Mouse (Mus musculus): ENCODE data around the gene Ppp1cb.
"Not testable (repeated sequence)": the region's sequence is repeated elsewhere in the genome, so short reads cannot be mapped to it uniquely, and the experiment has no call there.

Gene Ppp1cb

DNA sequence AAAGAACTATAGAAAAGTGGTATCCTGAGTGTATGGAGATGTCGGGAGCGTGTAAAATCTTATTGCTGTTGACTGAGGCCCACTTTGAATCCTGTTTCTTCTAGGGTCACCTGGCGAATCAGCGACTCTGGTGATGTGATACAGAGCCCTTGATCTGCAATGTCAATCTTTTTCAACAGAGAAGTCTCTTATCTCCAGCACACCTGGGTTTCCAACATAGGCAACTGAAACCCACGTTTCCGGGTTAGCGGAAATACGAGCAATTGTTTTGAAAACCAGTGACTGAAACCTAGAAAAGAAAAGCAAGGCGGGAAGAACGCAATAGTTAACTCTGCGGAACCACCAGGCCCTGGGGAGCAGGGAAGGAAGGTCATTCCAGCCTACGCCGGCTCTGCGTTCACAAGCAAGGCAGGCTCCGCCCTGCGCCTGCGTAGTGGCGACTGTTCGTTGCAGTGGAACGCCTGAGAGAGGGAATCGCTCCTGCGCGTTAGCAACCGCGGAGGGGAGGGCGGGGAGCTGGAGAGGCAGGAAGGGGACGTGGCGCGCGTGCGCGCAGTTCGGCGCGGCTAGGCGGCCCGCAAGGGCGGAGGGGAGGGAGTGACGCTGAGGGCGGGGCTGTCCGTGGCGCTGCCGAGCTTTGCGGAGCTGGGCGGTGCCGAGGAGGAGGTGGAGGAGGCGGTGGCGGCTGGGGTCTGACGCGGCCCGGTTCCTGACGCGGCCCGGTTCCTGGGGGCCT is at the start of gene Ppp1cb:
Ppp1cb (plus strand) TSS at position 436 of the 736 bp plus-strand sequence.
- peak; percentile 96 to 97 for DNase-seq (ENCODE audit: low read depth in 1 of 2, low spot score in 2 of 2)

DNA sequence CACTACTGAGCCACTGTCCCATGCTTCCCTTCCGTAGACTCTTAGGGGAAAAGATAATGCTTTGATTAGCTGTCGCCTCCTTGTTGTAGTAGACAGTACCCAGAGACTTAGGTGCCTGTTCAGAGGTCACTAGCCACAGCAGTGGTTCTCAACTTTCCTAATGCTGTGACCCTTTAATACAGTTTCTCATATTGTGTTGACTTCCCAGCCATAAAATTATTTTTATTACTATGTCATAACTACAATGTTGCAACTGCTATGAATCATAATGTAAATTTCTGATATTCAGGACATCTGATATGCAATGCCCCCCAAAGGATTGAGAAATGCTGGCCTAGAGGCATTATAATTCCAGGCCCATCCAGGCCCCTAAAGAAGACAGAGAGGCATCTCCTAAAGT is 48.9 kb upstream of the Ppp1cb start:
- no peak for DNase-seq (ENCODE audit: low read depth in 1 of 2, low spot score in 2 of 2)

GRCm38 (mm10) chr5:32410954-32411688 is 47.5 kb upstream of the Ppp1cb start:
- no peak for DNase-seq (ENCODE audit: low read depth in 1 of 2, low spot score in 2 of 2)

DNA sequence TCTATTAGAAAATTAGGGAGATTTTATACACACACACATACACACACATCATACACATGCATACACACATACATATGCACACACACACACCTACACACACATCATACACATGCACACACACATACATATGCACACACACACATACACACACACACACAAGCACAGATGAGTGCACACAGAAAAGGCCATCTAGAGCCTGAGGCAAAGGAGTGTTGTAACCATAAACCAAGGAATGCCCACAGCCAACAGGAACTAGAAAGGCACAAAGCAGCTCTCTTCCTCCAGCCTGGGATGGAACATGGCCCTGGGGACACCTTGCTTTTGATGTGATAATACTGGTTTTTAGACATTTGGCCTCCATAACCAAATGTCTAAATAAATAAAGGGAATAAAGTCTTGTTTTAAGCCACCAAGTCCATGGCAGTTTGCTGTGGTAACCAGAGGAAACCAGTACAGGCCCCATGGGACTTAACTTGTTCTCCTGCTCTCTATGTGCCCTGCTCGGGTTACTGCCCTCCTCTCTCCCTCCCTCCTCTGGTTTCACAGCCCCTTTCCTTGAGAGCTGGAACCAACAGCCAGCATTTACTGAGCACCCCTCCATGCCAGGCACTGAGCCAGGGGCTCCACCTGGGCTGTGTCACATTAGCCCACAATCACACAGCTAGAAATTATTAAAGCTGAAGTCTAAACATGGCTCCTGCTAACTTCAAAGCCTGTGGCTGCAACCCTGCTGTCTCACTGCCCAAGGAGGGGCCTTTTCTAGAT is 46.3 kb upstream of the Ppp1cb start:
- DNase-seq (ENCODE audit: low read depth in 1 of 2, low spot score in 2 of 2) = no peak

DNA sequence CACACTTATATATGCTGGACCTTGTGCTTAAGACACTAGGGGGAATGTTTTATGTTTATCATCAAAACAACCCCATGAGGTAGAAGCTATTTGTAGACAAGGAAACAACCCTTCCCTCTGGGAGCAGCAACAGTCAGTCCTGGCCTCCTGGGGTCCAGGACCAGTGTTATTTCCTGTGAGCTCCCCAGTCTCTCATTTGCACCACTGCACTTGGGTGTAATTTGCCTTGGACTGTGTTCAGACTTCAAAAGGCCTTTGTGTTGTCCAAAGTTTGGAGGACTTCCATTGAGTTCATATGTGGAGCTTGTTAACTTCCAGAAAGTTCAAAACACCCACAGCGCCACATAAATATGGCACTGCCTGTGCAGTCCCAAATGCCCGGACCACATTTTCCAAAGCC is 45.6 kb upstream of the Ppp1cb start:
- DNase-seq (ENCODE audit: low read depth in 1 of 2, low spot score in 2 of 2) = no peak

GRCm38 (mm10) chr5:32413569-32413968 is 45.1 kb upstream of the Ppp1cb start:
- no peak for DNase-seq (ENCODE audit: low read depth in 1 of 2, low spot score in 2 of 2)

- no peak for DNase-seq (ENCODE audit: low read depth in 1 of 2, low spot score in 2 of 2)
Measured at GRCm38 (mm10) chr5:32414461-32414985, 44.1 kb upstream of the Ppp1cb start.

GRCm38 (mm10) chr5:32415554-32415953 is 43.1 kb upstream of the Ppp1cb start:
- no peak for DNase-seq (ENCODE audit: low read depth in 1 of 2, low spot score in 2 of 2)

DNA sequence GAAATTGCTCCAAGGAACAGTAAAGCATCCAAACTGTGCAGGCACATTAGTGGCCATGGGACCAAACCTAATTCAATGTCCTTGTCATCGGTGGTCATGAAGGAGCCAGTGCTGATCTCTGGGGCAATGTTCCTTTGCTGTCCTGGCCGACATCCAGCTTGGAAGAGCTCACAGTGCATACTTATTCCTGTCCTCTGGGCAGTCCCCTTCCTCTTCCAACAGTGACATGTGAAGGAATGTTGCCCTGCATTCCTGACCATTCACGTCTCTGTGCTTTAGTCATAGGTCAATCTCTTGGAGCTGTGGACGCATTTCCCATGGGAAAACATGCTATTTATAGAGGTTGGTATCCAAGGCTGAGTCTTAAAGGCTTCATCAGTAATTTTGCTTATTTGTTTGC is 41.8 kb upstream of the Ppp1cb start:
- no peak for DNase-seq (ENCODE audit: low read depth in 1 of 2, low spot score in 2 of 2)

- DNase-seq (ENCODE audit: low read depth in 1 of 2, low spot score in 2 of 2) = no peak
Measured at GRCm38 (mm10) chr5:32422081-32422589, 36.5 kb upstream of the Ppp1cb start.

GRCm38 (mm10) chr5:32423339-32424046 is 35.1 kb upstream of the Ppp1cb start:
- DNase-seq (ENCODE audit: low read depth in 1 of 2, low spot score in 2 of 2) = no peak

GRCm38 (mm10) chr5:32424464-32424863 is 34.2 kb upstream of the Ppp1cb start:
- DNase-seq (ENCODE audit: low read depth in 1 of 2, low spot score in 2 of 2) = no peak

- no peak for DNase-seq (ENCODE audit: low read depth in 1 of 2, low spot score in 2 of 2)
Measured at GRCm38 (mm10) chr5:32425485-32426171, 33.0 kb upstream of the Ppp1cb start.

DNA sequence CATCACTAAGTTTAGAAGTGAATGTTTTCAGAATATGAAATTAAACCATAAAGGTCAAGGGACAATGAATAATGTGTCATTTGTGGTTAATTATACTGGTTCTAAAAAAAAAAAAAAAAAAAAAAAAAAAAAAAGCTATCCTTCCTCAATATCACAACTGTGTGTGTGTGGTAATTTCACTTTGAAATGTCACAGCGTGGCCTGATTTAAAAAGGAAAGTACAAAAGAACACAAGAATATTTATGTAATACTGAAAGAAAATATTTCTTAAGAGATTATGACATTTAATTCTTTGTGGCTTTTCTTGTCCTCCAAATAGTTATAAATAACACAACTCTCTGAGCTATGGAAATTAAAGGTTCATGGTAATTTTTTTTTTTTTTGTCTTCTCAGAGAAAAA is 28.2 kb upstream of the Ppp1cb start:
- no peak for DNase-seq (ENCODE audit: low read depth in 1 of 2, low spot score in 2 of 2)

GRCm38 (mm10) chr5:32434346-32434745 is 24.3 kb upstream of the Ppp1cb start:
- DNase-seq (ENCODE audit: low read depth in 1 of 2, low spot score in 2 of 2) = not testable (repeated sequence)

DNA sequence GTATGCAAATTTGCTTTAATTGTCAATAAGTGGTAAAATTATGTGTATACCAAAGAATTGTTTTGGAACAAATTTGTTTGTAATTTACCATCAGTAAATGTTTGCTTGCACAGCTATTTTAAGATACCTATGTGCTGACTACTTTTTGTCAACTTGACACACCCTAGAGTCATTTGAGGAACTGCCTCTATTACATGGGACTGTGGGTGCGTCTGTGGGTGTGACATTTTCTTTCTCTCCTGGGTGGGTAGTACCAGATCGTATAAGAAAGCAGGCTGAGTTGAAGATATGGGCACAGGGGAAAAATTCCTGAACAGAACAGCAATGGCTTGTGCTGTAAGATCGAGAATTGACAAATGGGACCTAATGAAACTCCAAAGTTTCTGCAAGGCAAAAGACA is 23.0 kb upstream of the Ppp1cb start:
- DNase-seq (ENCODE audit: low read depth in 1 of 2, low spot score in 2 of 2) = no peak

DNA sequence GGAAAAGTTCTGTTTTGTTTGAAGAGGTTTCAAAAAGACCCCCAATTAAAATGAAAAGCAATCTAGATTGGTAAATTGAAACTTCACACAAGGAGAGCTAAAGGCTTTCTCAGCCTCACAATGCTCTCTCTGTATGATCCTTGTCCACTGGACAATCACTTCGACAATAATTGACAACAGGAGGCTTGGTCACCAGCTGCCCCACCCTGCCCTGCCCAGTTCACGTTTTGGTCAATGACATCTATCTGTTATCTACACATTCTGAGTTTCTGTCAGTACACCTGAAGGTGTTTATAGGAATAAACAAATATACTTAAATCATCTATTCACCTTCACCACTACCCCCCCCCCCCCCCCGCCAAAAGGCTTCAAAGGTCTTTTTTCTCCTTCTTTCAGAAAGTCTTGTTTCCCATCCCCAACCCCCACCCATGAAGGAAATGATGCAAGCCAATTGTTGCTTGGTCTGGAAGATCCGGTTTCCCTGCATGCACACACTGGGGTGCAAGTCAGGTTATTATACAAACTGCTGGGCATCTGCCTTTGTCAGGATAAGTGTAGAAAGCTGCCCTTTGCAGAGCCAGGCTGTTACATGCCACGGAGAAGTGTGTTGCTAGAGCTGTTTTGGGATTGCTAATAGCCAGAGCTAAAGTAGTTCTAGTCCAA is 20.6 kb upstream of the Ppp1cb start:
- DNase-seq (ENCODE audit: low read depth in 1 of 2, low spot score in 2 of 2) = no peak

DNA sequence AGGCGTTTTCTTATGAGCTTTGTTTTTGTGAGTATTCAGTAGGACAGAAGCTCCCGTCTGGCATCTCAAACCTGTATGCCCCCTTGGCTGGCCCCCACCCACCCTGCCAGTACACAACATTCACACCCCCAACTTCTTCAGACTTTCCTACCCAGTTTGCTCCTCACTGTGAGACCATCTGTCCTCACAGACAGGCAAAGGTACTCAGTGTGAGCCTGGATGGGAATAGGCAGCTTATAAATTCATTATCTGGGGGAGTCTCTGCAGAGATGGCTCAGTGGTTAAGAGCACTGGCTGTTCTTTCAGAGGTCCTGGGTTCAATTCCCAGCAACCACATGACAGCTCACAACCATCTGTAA is 20.1 kb upstream of the Ppp1cb start:
- no peak for DNase-seq (ENCODE audit: low read depth in 1 of 2, low spot score in 2 of 2)

DNA sequence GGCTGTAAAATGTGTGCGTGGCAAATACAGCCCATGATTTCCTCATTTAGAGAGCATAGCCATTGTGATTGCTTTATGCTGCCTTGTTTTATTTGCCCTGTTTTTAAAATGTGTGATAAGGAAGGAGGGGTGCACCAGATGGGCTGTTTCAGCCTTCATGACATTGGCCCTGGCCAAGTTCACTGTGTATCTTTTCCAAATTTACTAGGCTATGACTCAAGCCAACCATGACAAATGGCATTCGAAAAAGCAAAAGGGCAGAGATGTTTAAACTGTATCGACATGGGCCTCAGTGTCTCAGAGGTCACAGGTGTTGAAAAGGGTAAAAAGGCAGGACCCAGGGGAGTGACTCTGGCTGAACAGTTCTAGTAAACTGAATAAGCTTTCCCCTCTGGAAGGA is 17.3 kb upstream of the Ppp1cb start:
- DNase-seq (ENCODE audit: low read depth in 1 of 2, low spot score in 2 of 2) = no peak
